Mouse (Mus musculus): Measurements from ENCODE around the gene Tcf15.

- TF ChIP-seq CTCF (conservative IDR thresholded peaks at IDR 0.05 in 1 of 2, IDR thresholded peaks at IDR 0.05 in 1 of 2; ENCODE audit: low read depth in 2 of 2, low read length in 2 of 2): peak; percentile 96 to 99
- no peak for TF ChIP-seq MAFK (IDR thresholded peaks at IDR 0.05; ENCODE audit: insufficient replicate concordance, low read length)
- no peak for TF ChIP-seq USF1 (IDR thresholded peaks at IDR 0.05; ENCODE audit: low read depth, low read length)
- TF ChIP-seq MAZ (IDR thresholded peaks at IDR 0.05; ENCODE audit: low read depth, low read length): no peak
- TF ChIP-seq ZC3H11A (IDR thresholded peaks at IDR 0.05; ENCODE audit: low read depth, low read length): no peak
- no peak for TF ChIP-seq USF2 (conservative IDR thresholded peaks at IDR 0.05; ENCODE audit: low read depth, low read length)
- TF ChIP-seq E2F4 (IDR thresholded peaks at IDR 0.05; ENCODE audit: insufficient replicate concordance, low read depth, low read length): no peak
- TF ChIP-seq POLR2A (IDR thresholded peaks at IDR 0.05; ENCODE audit: low read depth, low read length): no peak
These were observed 31.4 kb upstream of the Tcf15 start for GRCm38 (mm10) chr2:152111920-152112319.
